Mouse (Mus musculus): ENCODE measurements around the gene Gm21885.
A peak's percentile ranks its signal among the peaks of the same experiment; 100 is the strongest.
"Not testable (repeated sequence)": the region's sequence is repeated elsewhere in the genome, so short reads cannot be mapped to it uniquely, and the experiment has no call there.

Gm21885 gene

GRCm38 (mm10) chr11:94281199-94282181, at the start of gene Gm21885:
Gene Gm21885, plus strand, starts transcription at chr11:94281873.
- no peak for DNase-seq

- peak; percentile 63 for DNase-seq
These were observed 48.3 kb upstream of the Gm21885 start for GRCm38 (mm10) chr11:94233405-94233804.

DNA sequence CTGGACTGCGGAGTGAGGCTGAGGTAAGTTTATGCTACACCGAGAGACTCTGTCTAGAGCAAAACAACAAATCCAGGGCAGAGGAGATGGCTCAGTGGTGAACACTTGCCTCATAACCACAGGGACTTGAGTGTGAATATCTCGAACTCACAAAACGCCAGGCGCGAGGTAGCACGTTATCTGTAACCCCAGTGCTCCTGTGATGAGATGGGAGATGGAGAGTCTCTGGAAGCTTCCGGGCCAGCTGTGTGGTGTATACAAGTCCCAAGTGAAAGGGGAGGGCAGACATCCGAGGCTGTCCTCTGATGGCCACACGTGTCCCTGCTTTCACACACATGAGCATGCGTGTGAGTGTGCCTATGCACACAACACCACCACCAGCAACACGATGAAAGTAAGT, 47.3 kb upstream of the Gm21885 start:
- no peak for DNase-seq

- no peak for DNase-seq
These were observed 46.8 kb upstream of the Gm21885 start for GRCm38 (mm10) chr11:94234857-94235256.

DNA sequence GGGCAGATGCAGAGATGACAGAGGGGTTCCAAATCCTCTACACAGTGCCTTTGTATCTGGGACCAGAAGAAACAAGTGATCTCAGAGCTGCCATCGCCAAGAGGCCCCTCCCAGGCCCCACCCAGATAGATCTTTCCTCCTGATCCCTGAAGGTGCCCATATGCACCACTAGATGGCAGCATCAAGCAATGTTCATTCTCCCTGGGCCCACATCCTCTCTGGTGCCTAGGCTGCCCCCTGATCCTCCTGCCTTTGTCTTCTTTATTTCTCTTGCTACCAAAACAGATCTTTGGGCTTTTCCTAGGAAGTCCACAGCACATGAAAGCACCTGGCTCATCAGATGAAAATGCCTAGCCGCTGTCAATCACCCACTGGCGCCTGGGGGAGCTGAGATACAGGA, 45.6 kb upstream of the Gm21885 start:
- peak; percentile 85 for DNase-seq

DNA sequence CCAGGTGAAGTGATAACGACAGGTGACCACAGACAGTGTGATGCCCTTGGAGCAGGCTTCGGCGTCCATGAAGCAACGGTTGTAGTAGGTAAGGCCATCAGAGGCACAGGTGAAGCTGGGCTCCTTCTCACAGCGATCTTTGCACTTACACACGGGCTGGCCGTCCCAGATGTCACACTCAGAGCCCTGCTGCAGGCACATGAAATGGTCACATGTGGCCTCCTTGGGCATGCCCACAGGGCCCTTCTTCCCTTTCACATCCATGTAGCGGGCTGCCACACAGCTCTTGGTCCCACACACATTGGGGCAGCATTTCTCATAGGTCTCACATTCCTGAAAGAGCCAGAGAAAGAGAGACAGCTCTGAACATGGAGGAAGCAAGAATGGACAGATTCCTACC, 42.9 kb upstream of the Gm21885 start:
- DNase-seq, result no peak

DNA sequence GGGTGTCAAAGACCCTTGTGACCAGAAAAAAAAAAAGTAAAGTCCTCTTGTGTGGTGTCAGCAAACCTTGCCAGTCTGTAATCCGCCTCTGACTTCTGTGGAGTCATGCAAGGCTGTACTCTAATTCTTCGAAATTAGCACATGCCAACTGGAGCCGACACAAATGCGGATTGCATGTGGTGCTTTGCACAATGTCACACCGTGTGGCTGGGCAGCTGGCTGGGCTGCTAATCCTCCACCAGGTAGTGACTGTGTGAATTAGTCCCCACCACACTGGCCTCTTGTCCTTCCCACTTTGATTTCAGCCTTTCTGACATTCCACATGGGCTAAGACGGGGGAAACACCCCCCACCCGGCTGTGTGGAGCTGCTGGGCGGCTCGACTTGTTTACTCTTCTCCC, 42.0 kb upstream of the Gm21885 start:
- no peak for DNase-seq

DNA sequence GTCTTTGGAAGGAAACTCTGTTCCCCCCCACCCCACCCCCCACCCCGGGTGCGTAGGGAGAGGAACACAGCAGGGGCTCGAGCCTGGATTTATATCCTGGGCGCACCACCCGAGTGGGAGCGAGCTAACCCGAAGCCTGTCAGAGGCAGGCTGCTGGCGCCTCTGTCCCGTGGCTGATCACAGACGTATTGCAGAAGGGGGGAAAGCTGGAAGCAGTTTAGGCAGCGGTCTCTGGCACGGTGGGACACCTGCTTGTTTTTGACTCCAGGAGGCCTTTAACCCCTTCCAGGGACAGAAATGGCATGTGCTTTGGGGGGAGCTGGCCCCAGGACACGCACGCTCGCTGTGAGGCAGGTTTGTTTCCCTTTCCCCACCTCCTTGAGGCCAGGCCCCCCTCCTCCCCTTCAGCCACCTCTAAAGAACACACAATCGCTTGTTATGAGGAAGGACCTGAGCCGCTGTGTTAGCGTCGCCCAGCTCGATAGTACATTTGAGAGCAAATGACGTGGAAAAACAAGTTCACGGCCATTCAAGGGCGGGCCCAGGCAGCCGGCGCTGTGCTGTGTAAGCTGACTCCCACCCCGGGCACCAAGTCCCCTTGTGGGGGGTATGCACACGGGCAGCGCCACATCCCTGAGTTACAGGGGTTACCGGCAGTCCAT, 38.8 kb upstream of the Gm21885 start:
- DNase-seq, result no peak

GRCm38 (mm10) chr11:94243422-94244180, 38.1 kb upstream of the Gm21885 start:
- DNase-seq, result no peak

- DNase-seq, result no peak
These were observed 37.3 kb upstream of the Gm21885 start for GRCm38 (mm10) chr11:94244385-94244784.

DNA sequence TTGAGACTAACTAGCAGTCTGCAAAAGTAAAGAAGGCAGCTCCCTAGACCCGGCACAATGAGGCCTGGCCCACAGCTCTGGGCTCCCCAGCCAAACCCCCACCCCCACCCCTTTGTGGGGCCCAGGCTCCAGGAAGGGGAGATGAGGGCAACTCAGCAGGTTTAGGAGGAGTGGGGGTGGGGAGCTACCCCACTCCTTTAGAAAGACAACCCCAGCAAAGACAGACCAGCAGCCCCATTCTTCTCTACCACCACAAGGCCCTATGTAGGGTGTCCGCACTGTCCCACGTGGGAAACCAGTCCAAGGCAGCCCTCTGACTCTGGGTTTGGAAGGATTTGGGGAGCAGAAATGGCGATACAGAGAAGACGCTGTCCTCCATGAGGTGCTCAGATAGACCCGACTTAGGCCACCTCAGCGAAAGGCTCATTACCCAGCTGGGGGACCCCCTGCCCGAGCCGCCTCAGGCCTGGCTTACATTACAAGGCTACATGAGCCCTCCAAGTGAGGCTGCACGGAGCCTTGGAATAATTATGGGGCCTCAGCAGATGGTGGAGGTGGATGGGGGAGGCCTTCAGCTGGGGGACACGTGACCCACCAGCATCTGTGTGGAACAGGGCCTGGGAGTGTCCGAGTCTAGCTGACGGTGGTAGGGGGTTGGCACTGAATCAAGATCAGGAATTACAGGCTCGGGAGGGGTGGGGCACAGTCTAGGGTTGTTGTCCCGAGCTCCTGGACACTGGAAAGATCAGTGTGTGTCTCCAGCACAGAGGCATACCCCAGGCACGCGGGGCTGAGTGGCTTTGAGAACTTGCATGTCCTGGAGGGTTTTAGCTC, 35.5 kb upstream of the Gm21885 start, which contains the start of gene Wfikkn2:
TSS of gene Wfikkn2 (minus strand) at position 51 of the 834 bp plus-strand sequence.
- DNase-seq, result peak; percentile 31

DNA sequence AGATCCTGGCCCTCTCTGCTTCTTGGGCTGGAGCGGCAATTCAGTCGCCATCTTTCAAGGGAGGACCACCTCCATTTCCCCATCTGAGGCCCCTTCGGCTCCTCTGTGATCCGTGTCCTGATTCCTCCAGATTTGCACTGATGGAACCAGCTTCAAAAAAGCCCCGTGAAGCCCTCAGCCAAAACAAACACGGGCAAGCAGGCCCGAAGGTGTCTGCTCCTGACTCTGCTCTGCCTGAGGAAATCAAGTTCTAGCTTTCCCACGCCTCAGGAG, 34.9 kb upstream of the Gm21885 start:
- DNase-seq, result no peak

GRCm38 (mm10) chr11:94253156-94253555, 28.5 kb upstream of the Gm21885 start:
- no peak for DNase-seq

- no peak for DNase-seq
These were observed 28.0 kb upstream of the Gm21885 start for GRCm38 (mm10) chr11:94253691-94254090.

GRCm38 (mm10) chr11:94255733-94256132, 25.9 kb upstream of the Gm21885 start:
- DNase-seq, result no peak

DNA sequence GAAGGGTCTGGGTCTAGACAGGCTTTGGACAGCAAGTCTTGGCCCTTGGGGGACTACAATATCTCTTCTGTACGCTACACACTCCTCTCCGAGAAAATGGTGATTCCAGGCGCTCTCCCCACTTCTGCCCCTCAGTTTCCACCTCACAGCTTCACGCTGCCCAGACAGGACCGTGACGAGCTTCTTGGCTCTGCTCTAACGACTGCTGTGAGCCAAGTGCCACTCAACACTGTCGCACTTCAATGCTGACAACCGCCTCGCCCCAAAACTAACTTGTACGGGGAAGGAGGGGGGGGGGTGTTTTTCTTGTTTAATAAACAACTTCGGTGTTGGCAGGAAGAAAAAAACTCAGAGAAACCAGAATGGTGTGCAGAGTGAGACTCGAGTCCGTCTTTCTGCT, 23.7 kb upstream of the Gm21885 start:
- no peak for DNase-seq

DNA sequence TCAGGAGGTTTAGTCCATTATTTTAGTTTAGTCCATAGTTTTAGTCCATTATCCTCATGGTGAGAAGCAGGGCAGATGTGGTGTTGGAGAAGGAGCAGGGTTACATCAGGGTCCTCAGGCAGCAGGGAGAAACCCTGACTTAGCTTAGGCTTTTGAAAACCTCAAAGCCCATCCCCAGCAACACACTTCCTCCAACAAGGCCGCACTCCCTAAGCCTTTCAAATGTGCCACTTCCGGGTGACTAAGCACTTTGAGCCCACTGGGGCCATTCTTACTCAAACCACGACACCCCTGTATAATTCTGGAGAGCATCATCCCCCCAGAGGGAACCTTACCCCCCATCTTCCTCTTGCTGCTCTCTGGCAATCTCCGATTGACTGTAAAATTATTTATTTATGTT, 21.9 kb upstream of the Gm21885 start:
- no peak for DNase-seq

DNA sequence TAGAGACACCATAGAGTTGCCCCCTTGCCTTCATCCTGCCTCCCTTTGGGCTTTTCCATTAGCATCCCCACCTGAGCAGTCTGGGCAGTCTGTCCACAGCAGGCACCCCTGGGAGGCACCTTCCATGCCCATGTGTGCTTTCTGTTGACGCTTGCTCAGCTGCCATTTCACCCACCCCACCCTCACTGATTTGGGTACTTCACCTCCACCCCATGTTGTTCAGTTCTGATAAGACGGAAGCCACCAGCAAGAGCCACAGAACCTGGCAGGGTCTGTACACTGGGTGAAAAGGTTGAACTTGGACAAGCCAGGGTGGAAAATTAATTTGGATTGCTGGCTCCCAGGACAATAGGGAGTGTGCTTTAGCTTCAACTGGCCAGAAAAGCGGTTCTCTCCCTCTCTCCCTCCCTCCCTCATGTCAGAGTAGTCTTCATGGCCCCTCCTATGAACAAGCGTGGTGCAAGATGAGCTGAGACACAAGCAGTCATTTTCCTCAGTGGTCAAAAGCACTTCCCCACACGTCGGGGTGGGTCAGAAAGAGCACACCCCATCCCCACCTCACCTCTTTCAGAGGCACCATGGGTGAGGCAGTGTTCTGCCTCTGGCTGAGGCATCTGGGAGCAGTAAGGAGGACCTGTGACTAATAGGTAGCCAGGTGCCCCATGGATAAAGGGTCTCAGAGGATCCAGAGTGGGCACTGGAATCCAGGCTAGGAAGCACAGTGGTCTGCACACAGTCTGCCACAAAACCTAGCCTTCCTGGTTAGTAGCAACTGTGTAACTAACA, 19.9 kb upstream of the Gm21885 start:
- no peak for DNase-seq

DNA sequence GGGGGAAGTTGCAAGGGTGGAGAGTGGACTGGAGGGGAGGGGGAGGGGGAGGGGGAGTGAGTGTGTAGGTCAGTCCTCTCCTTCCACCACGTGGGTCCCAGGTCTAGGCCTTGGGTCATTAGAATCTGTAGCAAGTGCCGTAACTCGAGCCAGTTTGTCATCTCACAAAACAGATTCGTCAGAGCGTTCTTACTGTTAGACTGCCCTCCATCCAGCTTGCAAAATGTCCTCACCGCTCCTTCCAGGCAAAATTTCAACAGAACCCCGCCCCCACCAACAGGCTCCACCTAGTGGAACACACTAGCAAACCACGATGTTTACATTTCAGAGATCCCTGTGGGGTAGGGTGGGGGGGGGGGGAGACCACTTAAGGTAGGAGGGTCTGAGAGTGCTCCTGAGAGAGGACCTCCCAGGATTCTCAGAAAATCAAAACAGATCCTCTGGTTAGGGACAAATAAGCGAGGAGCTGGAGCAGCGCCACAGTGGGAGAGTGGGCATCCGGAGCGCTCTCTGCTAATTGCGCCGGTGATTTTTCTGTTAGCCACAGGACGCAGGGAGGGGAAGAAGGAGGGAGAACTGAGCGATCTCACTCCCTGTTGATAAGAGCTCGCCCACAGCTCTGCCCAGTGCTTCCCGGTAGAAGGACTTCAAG, 16.4 kb upstream of the Gm21885 start:
- peak; percentile 47 for DNase-seq

GRCm38 (mm10) chr11:94266155-94266554, 15.5 kb upstream of the Gm21885 start:
- not testable (repeated sequence) for DNase-seq

GRCm38 (mm10) chr11:94268761-94269160, 12.9 kb upstream of the Gm21885 start:
- no peak for DNase-seq

All from right cerebral cortex, adult 18-20 months (tissue).